Mouse (Mus musculus) right cerebral cortex, postnatal 10 days (tissue): Measurements from ENCODE around the gene Prrt1.

Experiments
- DNase-seq, 2 experiments: peaks; one replicate each; pipeline ENCODE4 v3.0.0; 2021; ENCODE audit warnings: low spot score in 2 of 2

The Prrt1 gene

GRCm38 (mm10) chr17:34629221-34629751 lies at the start of gene Prrt1:
Gene Prrt1 (plus strand): TSS chr17:34629533.
- DNase-seq, result peak; percentile 86 to 92

GRCm38 (mm10) chr17:34582528-34582927 lies 46.8 kb upstream of the Prrt1 start:
- peak in 1 of 2 experiments; percentile 25 for DNase-seq

DNA sequence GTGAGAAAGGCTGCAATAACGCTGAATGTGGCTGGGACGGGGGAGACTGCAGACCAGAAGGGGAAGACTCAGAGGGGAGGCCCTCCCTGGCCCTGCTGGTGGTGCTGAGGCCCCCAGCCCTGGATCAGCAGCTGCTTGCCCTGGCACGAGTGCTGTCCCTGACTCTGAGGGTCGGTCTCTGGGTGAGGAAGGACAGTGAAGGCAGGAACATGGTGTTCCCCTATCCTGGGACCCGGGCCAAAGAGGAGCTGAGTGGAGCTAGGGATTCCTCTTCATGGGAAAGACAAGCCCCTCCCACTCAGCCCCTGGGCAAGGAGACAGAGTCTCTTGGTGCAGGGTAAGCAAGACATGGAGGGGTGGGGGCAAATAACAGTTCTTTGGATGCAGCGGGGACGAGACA lies 45.9 kb upstream of the Prrt1 start:
- peak; percentile 34 to 44 for DNase-seq

DNA sequence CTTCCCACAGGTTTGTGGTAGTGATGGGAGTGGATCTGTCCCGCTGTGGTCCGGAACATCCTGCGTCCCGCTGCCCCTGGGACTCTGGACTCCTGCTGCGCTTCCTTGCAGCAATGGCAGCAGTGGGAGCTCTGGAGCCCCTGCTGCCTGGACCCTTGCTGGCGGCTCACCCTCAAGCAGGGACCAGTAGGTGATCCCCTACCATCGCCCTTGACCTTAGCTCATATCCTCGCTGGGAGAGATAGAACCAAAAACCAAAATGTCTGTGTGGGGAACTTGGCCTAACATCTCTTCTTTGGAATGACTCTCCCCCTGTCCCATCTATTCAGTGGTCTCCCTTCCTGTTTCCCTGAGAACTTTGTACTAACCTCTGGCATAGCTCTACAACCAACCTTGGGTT lies 45.5 kb upstream of the Prrt1 start:
- no peak for DNase-seq

GRCm38 (mm10) chr17:34585121-34585520 lies 44.2 kb upstream of the Prrt1 start:
- peak in 1 of 2 experiments; percentile 70 for DNase-seq

- DNase-seq, result peak; percentile 67 to 69
Measured at GRCm38 (mm10) chr17:34585877-34586771, 43.2 kb upstream of the Prrt1 start.

DNA sequence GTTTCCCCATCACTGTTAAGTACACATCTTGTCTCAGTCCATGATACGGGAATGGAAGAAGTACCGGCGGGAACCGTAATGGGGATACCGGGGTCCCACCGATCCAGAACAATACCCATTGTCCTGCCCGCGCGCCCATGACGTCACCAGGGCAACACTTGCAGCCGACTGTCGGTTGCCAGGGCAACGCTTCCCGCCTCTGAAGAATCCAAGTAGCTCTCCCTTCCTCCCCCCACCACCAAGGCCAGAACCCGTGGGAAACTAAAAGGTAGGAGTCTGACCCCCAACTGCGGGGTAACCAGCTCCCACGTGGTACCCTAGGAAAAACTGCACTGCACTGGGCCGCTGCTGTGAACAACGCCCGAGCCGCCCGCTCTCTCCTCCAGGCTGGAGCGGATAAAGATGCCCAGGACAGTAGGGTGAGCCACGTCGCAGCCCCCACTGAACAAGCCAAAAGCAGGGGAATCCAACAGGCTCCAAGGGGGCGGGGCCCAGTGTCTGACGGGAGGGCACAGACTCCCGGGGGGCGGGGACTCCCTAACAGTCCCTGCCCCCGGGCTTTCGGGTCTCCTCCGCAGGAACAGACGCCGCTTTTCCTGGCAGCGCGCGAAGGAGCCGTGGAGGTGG lies 42.4 kb upstream of the Prrt1 start:
- DNase-seq, result peak; percentile 94 to 96

DNA sequence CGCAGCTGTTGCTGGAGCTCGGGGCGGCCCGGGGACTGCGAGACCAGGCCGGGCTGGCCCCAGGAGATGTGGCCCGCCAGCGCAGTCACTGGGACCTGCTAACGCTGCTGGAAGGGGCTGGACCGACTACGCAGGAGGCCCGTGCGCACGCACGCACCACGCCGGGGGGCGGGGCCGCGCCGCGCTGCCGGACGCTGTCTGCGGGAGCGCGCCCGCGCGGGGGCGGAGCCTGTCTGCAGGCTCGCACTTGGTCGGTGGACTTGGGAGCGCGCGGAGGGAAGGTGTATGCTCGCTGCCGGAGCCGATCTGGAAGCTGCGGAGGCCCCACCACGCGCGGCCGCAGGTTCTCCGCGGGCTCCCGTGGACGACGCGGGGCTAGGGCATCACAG lies 41.9 kb upstream of the Prrt1 start:
- DNase-seq, result peak; percentile 97 to 98

DNA sequence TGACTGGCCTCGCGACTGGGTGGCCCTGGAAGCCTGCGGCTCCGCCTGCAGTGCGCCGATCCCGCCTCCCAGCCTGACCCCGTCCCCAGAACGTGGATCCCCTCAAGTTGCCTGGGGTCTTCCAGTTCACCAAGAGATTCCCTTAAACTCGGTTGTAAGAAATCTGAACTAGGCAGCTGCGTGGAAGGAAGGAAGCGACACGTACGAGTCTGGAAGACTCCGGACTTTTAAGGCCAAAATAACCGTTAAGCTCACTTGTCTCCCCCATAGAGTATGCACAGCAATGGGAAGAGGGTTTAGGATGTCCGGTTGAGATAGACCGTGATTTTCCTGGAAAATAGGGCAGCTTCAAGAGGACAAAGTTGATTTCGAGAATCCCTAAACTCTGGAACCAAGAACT lies 41.5 kb upstream of the Prrt1 start:
- DNase-seq, result no peak

GRCm38 (mm10) chr17:34588767-34589166 lies 40.6 kb upstream of the Prrt1 start:
- peak in 1 of 2 experiments; percentile 26 for DNase-seq

GRCm38 (mm10) chr17:34589206-34589605 lies 40.1 kb upstream of the Prrt1 start:
- DNase-seq, result peak in 1 of 2 experiments; percentile 29

DNA sequence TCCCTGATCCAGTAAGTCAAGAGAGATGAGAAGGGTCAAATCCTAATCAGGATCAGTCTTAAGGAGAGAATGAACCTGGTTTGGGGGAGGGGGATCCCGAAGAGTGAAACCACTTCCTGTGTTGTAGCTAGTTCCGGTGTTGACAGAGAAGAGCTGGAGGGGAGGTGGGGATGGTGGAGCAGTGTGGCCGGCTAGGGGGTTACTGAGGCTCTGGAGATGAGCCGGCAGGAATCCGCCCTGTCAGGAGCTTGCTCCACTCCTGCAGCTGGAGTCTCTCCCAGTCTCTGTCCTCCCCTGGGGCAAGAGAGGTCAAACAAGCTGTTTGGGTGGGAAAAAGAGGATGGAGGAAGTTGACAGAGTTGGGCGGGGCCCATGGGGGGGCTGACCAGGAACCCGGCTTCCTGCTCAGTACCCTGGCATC lies 39.6 kb upstream of the Prrt1 start, which contains the start of gene Gpsm3:
Gene Gpsm3, plus strand, starts transcription at position 126 of the 421 bp plus-strand sequence.
- peak; percentile 45 to 48 for DNase-seq

GRCm38 (mm10) chr17:34590154-34590987 lies 39.0 kb upstream of the Prrt1 start:
- DNase-seq, result peak; percentile 29 to 42

DNA sequence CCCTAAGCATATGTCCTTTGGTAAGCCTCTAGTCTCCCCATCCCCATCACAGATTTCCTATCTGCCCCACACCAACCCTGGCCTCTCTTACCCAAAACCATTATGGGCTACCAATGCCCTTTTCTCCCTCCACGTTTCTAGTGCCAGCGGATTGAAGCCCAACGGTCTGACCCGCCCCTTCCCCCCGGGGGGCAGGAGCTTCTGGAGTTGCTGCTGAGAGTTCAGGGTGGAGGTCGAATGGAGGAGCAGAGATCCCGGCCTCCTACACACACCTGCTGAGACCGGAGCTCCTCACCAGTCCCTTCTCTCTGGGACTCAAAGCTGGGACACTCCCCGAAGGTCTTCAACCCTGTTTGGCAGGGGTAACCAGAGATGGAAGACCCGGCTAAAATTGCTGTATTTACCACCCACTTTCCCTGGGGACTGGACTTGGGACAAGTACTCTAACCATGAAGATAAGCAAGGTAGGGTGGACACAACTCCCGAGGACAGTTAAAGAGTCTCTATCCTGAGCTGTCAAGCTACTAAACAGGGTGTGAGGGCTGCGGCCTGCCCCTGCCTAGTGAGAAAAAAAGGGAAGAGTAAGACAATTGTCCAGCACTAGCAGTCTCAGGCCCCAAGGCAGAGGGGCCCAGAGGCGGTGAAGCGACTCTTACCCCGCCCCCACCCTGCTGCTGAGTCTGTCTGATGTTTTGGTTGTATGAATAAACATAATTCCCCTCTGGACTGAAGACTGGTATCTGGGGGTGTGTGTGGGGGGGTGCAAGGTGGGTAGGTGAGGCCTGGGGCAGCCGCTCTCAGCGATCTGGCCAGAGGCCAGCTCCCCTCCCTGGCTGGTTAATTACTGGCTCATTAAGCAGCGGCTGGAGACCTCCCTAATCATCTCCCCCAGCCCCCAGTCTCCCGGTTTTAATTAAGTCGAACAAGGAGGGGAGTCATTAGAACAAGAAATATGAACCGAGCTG lies 38.0 kb upstream of the Prrt1 start, which contains the start of gene Pbx2:
Gene Pbx2, plus strand, starts transcription at position 238 of the 965 bp plus-strand sequence.
- DNase-seq, result peak; percentile 33 to 47

DNA sequence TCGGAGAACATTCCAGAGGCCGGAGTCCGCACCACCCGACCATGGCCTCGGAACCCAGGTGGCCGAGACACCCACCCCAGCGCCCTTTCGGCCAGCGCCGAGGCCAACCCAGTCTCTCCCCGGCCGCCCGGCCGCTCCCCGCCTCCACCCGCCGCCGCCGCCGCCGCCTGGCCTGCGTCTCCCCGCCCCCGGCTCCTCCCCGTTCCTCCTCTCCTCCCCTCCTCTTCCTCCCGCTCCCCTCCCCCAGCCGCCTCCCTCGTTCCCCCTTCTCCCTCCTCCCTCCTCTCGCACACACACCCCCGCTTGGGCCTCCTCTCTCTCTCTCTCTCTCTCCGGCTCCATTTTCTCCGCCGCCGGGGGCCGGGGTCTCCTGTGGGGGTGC lies 37.3 kb upstream of the Prrt1 start:
- DNase-seq, result peak; percentile 94 to 95

DNA sequence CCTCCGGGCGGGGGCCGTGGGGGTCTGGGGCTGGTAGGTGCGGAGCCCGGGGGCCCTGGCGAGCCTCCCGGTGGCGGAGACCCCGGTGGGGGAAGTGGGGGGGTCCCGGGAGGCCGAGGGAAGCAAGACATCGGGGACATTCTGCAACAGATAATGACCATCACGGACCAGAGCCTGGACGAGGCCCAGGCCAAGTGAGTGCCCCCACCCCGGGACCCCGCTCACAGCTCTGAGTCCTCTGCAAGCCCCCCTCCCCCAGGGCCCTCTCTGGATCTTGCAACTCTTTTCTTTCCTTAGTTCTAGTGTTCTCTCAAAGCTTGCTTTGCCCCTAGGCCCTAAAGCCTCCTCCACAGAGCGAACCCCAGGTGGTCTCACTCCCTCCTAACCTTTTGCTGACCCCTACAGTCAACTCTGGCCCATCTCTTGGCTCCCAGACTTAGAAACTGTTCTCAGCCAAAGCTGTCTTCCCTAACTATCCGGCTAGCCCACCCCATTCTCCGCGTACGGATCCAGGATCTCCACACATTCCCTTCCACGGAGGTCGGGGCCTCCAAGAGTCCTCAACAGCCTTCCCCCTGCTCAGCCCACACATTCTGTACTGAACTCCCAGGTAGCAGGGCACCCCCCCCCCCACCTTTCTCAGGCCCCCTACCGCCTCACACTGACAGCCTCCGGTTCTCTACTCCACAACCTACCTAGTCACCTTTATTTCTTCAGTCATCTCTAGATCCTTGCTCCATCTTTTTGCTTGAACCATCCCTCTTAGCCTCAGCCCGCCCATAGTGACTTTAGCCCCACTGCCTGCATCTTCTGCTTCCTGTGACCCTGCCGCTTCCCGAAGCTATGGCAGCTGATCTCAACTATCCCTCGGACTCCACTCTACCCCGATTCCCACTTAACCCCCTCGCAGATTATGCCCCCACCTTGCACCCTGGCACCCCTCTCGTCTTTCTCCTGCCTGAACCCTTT lies 36.5 kb upstream of the Prrt1 start:
- DNase-seq, result peak; percentile 65 to 71

GRCm38 (mm10) chr17:34593752-34594525 lies 35.4 kb upstream of the Prrt1 start:
- peak in 1 of 2 experiments; percentile 55 for DNase-seq

DNA sequence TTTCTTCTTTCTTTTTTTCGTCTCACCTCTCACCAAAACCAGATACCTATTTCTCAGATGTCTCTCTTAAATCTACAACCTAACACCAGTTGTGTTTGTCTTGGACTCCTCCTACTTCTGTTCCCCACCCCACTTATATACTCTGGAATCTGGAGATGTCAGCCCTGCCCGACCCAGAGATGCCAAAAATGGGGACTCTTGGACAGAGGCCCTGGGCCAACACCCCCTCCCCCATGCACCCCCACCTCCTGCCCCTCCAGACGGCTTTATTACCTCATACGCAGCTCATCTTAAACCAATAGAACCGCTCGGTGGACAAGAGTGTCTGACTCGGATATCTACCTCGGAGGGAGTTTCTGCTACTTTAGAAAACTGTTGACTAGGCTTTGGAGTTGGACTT lies 33.2 kb upstream of the Prrt1 start:
- DNase-seq, result no peak
